Mouse (Mus musculus) small intestine, adult 2 months (tissue): ENCODE measurements around the gene Fn1. TPM values are rescaled to one million over a fixed set of nuclear protein-coding genes. Genes with fewer than 3 reads are reported as not detected.

Experiments
- H3K27ac ChIP-seq: fragments of 200-500 bp; 2 replicates; pipeline ENCODE4 v1.5.1; 2012; ENCODE audit warnings: low read depth, low read length, control low read depth, inconsistent platforms; ENCODE audit not compliant: insufficient read depth
- H3K27me3 ChIP-seq: fragments of 200-500 bp; 2 replicates; pipeline ENCODE4 v1.6.1; 2012; ENCODE audit warnings: mild to moderate bottlenecking, moderate library complexity, low read length, inconsistent platforms; ENCODE audit not compliant: control insufficient read depth, insufficient read depth
- H3K36me3 ChIP-seq: fragments of 200-500 bp; 2 replicates; pipeline ENCODE4 v1.6.1; 2012; ENCODE audit warnings: mild to moderate bottlenecking, low read length, control low read depth, inconsistent platforms; ENCODE audit not compliant: control insufficient read depth, insufficient read depth
- H3K4me1 ChIP-seq: fragments of 200-500 bp; 2 replicates; pipeline ENCODE4 v1.6.1; 2012; ENCODE audit warnings: low read length, inconsistent platforms, mixed read lengths; ENCODE audit not compliant: control insufficient read depth, insufficient read depth, insufficient read length
- H3K4me3 ChIP-seq: fragments of 200-500 bp; 2 replicates; pipeline ENCODE4 v1.5.1; 2012; ENCODE audit warnings: low read depth, mild to moderate bottlenecking, control low read depth, inconsistent platforms, low read length, moderate library complexity
- CTCF ChIP-seq: fragments of 200-500 bp; IDR thresholded peaks from 2 replicates; pipeline ENCODE4 v1.5.1; 2012; ENCODE audit warnings: low read depth, mild to moderate bottlenecking, control low read depth, inconsistent platforms, low read length, moderate library complexity, mixed read lengths; ENCODE audit not compliant: insufficient replicate concordance, insufficient read length; ENCODE audit errors: extremely low read depth
- POLR2A ChIP-seq: fragments of 200-500 bp; IDR thresholded peaks from 2 replicates; pipeline ENCODE4 v1.6.1; 2012; ENCODE audit warnings: low read depth, mild to moderate bottlenecking, control low read depth, inconsistent platforms, low read length, moderate library complexity
- WGBS: fragments of 180-500 bp; shearing (Covaris S2); methylation state at CpG from one replicate; pipeline ENCODE4 v1.1.7; 2018; 5-methylcytosine and 5-hydroxymethylcytosine counted together
- polyA plus RNA-seq: library from polyadenylated mRNA; depleted of rRNA; stranded (reverse); fragments of >200 nt; gene quantifications from 2 replicates; pipeline ENCODE4 v1.2.3, GENCODE M21; 2012

Gene Fn1
- polyA plus RNA-seq, 1 experiment = 86.1 TPM

DNA sequence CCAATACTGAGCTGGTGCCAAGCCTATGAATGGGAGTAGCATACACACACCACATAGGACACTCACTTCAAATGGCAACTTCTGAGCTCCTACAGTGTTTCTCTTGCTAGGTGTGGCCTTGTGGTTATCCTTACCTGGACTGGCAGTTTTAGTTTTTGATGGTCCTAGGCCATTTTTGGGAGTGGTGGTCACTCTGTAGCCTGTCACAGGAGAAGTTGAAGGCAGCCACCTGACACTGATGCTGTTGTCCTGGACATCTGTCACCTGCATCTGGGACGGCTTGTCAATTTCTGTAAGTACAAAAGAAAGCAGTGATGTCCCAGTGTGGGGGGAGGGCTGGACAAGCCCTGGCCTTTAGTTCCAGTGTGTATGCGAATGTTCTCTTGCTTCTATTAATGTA is 47.2 kb downstream of the Fn1 start:
- 83% methylated on average over 2 of the region's 2 CpGs for WGBS
- H3K4me1 ChIP-seq = no peaks in the 10 kb centered on the region
- H3K36me3 ChIP-seq = no peaks in the 10 kb centered on the region
- TF ChIP-seq POLR2A = no peak
- no peak for TF ChIP-seq CTCF
- no peak overlapping the region for H3K27ac ChIP-seq
- H3K27me3 ChIP-seq = no peaks in the 10 kb centered on the region
- H3K4me3 ChIP-seq = no peak overlapping the region

- Histone ChIP-seq H3K27ac (no peak overlapping the region), H3K4me3 (no peak overlapping the region), H3K36me3 (peaks cover 2% of the 10 kb centered on the region; the same call in 1 of the 2 replicates), H3K4me1 (no peaks in the 10 kb centered on the region), H3K27me3 (no peaks in the 10 kb centered on the region)
- WGBS = 88% methylated on average over 4 of the region's 4 CpGs
- TF ChIP-seq CTCF = no peak
- no peak for TF ChIP-seq POLR2A
These were observed 57.6 kb downstream of the Fn1 start for GRCm38 (mm10) chr1:71595365-71595764.

GRCm38 (mm10) chr1:71594268-71594667 is 58.7 kb downstream of the Fn1 start:
- H3K27me3 ChIP-seq = no peaks in the 10 kb centered on the region
- TF ChIP-seq CTCF (no peak), POLR2A (no peak)
- WGBS = 83% methylated on average over 2 of the region's 2 CpGs
- no peak overlapping the region for H3K27ac ChIP-seq
- H3K4me1 ChIP-seq = no peaks in the 10 kb centered on the region
- H3K36me3 ChIP-seq = peaks cover 2% of the 10 kb centered on the region; the same call in 1 of the 2 replicates
- no peak overlapping the region for H3K4me3 ChIP-seq

- H3K4me1 ChIP-seq = no peaks in the 10 kb centered on the region
- 91% methylated on average over 9 of the region's 9 CpGs for WGBS
- no peaks in the 10 kb centered on the region for H3K27me3 ChIP-seq
- H3K4me3 ChIP-seq = no peak overlapping the region
- no peaks in the 10 kb centered on the region for H3K36me3 ChIP-seq
- H3K27ac ChIP-seq = no peak overlapping the region
- TF ChIP-seq CTCF (no peak), POLR2A (no peak)
These were observed 59.8 kb downstream of the Fn1 start for GRCm38 (mm10) chr1:71593184-71593583.

DNA sequence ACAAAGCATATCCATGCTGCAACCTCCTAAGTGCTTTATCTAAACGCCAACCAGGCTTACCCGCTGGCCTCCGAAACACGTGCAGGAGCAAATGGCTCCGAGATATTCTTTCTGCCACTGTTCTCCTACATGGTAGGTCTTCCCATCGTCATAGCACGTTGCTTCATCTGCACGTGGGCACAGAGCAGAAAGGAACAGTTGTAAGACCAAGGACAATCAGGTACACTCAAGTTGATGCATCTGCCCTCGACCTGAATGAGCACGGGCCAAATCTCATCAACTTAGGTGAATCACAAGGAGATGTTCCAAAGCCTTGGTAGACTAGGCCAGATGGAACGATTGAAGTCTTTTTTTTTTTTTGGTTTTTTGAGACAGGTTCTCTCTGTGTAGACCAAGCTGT is 63.0 kb downstream of the Fn1 start:
- Histone ChIP-seq H3K4me1 (no peaks in the 10 kb centered on the region), H3K36me3 (no peaks in the 10 kb centered on the region), H3K4me3 (no peak overlapping the region), H3K27me3 (no peaks in the 10 kb centered on the region), H3K27ac (no peak overlapping the region)
- TF ChIP-seq POLR2A (no peak), CTCF (no peak)
- 94% methylated on average over 11 of the region's 11 CpGs for WGBS

DNA sequence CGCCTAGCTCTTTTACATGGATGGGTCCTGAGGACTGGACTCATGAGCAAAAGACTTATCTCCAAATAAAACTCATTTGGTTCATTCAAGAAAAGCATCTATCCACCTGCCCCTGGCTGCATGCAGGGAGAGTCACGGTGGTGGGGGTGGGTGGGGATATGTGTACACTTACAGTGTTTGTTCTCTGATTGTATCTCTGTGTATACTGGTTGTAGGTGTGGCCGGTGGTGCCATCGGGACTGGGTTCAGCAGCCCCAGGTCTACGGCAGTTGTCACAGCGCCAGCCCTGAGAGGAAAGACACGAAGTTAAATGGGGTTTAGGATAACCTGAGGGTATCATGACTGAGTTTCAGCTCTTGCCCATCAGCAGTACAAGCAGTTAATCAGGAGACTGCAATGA is 66.3 kb downstream of the Fn1 start:
- H3K4me3 ChIP-seq = no peak overlapping the region
- no peaks in the 10 kb centered on the region for H3K36me3 ChIP-seq
- 37% methylated on average over 7 of the region's 7 CpGs for WGBS

DNA sequence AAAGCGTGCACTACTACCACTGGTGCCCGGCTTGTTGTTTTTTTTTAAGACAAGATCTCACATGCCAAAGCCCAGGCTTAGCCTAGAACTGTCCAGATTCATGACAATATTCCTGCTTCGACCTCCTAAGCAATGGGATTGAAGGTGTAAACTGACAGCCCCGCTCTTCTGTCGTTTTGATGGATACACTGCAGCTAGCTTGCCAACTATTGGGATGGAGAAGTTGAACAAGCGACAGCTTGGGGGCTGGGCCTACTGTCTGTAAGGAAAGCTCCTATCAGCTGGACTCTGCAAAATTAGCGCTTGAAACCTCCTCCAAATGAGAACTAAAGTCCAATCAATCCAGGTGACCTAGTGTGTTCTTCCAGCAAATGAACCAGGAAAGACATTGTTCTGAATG is 69.1 kb downstream of the Fn1 start:
- Histone ChIP-seq H3K27me3 (no peaks in the 10 kb centered on the region), H3K4me1 (no peaks in the 10 kb centered on the region), H3K36me3 (peaks cover 8% of the 10 kb centered on the region), H3K27ac (no peak overlapping the region), H3K4me3 (no peak overlapping the region)
- TF ChIP-seq CTCF (no peak), POLR2A (no peak)
- 85% methylated on average over 7 of the region's 7 CpGs for WGBS

More for the DNA sequence above, 66.3 kb downstream of the Fn1 start:
- Histone ChIP-seq H3K27me3 (no peaks in the 10 kb centered on the region), H3K4me1 (no peaks in the 10 kb centered on the region), H3K27ac (no peak overlapping the region)
- TF ChIP-seq CTCF (no peak), POLR2A (no peak)

DNA sequence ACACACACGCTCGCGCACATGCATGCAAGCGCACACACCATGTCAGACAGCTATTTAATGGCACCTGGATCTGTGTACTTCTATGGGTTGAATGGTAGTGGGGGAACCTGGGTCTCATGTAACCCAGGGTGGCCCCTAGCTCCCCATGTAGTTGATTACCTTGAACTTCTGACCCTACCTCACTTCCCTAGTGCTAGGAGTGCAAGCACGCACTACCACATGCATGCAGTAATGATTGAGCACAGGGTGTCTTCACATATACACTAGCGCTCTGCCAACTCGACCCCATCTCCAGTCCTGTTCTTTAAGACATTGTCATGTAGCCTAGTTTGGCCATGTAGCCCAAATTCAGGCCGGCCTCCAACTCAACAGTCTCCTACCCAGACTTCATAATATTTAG is 69.7 kb downstream of the Fn1 start:
- WGBS = 95% methylated on average over 8 of the region's 8 CpGs
- Histone ChIP-seq H3K27ac (no peak overlapping the region), H3K36me3 (peaks cover 12% of the 10 kb centered on the region), H3K27me3 (no peaks in the 10 kb centered on the region), H3K4me1 (no peaks in the 10 kb centered on the region), H3K4me3 (no peak overlapping the region)
- TF ChIP-seq POLR2A = no peak
